Mouse (Mus musculus) spleen, adult 18-20 months (tissue): Measurements from ENCODE around the gene Os9.
A peak's percentile ranks its signal among the peaks of the same experiment; 100 is the strongest.
"Not testable (repeated sequence)": the region's sequence is repeated elsewhere in the genome, so short reads cannot be mapped to it uniquely, and the experiment has no call there.

Experiments
- DNase-seq, 2 experiments: peaks; one replicate each; pipeline ENCODE4 v3.0.0; 2022; ENCODE audit warnings: mixed read lengths in 2 of 2

Gene Os9

DNA sequence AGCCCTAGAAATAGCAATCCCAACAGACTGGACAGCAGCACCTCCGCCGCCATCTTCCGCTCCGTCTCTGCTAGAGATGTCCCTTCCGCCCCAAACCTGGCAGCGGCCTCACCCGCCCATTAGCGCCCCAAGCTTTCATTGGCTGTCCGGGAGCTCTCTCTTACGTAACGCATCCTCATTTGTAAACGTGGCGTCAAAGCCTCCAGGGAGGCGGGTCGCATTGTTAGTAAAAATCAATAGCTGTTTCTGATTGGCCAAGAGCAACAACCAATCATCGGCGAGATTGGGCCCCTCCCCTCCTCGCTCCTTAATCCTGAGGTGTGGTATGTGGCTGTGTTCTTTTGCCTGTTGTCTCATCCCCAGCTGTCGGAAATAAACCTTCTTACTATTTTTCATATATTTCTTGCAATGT lies at the start of gene Os9:
Gene Os9 (minus strand): TSS at position 66 of the 412 bp plus-strand sequence.
- DNase-seq = peak; percentile 89 to 90

DNA sequence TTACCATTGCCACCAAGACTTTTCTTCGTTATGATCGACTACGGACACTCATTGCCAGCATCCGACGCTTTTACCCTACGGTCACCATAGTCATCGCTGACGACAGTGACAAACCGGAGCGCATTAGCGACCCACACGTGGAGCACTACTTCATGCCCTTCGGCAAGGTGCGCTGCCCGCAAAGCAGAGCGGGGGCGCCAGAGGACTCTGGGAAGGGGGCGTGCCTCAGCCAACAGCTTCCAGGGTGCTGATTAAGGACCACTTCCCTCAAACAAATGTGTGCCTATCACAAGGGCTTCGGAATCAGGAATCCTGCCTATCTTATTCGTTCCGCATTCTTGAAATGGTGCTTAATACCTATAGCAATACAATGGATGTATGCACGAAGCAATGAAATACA lies 49.1 kb upstream of the Os9 start:
- no peak for DNase-seq

DNA sequence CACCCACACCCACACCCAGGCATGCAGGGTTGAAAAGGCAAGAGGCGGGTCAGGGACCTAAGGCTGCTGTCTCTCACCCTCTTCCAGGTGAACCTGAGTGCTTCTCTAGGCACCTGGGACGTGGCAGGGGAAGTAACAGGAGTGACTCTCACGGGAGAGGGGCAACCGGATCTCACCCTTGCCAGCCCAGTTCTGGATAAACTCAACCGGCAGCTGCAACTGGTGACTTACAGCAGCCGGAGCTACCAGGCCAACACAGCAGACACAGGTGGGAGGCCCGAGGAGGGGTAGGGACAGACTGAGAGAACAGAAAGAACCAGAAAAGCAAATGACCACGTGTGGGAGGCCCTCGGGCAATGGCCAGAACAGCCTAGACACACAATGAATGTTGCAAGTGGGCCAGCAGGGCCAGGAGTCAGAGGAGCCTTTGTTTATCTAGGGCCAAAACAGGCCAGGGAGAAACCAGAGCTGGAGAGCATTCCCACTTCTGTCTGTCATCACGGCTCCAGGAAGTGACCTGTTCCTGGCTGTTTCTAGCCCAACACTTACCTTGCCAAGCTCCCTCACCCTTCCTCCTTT lies 46.8 kb upstream of the Os9 start:
- DNase-seq = no peak

DNA sequence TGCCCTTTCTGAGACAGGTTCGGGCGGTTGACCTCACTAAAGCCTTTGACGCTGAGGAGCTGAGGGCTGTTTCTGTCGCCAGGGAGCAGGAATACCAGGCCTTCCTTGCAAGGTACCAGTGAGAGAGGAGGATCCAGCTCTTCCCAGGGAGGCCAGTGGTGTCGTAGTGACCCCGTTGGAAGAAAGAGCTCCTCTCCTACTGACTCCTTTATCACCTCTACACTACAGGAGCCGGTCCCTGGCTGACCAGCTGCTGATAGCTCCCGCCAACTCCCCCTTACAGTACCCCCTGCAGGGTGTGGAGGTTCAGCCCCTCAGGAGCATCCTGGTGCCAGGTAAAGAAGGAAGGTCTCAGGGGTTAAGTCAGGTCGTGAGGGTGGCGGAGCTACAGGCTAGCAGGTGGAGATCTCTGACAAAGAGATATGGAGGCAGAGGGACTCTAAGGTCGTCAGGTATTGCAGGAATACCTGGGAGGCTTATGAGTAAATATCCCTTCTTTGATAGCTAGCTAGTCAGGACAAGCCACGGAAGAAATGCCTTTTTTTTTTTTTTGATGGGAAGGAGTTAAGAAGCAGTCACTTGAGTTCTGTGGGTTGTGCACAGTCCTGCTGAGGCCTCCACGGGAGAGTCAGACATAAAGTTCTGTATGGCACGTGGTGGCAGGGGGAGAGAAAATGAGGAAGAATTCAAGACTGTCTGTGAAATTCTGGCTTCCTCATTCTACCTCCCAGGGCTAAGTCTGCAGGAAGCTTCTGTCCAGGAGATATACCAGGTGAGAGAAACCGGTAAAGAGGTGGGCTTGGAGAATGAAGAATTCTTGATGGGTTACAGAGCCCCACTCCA lies 46.1 kb upstream of the Os9 start:
- DNase-seq = no peak

DNA sequence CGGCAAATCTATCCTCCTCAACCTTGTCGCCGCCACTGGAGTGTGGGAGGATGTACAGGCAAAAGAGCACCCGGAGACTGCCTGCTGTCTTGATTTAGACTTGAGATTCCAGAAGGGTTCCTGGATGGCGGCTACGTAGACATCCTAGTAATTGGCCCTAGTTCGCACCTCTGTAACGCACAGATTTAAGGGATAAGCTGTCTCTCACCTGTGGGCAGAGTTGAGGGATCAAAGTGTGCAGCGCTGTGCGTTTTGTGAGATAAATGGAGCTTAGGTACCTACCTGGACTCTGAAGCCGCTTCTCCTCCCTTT lies 45.4 kb upstream of the Os9 start:
- DNase-seq = no peak

DNA sequence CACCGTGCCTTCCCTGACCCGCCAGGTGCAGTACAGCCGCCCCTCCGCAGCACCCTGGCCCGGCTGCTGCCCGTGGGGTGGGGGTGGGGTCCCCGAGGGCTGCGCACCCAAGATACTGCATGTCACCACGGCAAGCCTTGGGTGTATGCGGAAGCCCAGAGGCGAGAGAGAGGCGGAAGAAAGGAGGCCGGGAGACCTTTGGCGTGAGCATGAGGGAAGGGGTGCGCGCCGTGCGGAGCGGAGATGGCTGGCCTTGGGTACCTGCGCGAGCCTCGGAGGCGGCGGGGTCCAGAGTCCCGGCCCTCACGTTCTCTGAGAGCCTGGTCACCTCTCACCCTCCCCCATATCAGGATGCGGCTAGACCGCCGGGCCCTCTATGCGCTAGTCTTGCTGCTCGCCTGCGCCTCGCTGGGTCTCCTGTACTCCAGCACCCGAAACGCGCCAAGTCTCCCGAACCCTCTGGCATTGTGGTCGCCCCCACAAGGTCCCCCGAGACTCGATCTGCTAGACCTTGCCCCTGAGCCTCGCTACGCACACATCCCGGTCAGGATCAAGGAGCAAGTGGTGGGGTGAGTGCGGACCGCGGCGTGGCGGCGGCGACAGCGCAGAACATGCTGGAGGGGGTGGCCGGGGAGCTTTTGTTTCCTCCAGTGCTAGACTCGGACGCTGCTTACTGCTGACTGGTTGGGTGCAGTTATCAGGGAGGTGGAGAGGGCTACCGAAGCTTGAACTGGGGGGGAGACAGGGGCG lies 44.9 kb upstream of the Os9 start:
- peak; percentile 72 to 74 for DNase-seq

DNA sequence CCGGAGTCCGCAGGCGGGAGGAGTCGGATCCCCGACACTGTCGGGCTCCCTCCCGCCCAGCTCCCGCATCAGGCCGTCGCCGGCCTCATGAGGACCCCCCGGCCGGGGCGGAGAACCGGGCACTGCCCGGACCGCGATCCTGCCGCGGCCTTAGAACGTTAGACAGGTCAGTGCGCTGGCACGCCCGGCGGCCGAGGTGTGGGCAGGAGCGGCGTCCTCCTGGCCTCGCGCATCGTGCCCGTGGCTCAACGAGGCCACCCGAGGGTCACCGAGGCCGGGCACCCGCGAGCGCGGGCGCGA lies 44.4 kb upstream of the Os9 start:
- DNase-seq = no peak

DNA sequence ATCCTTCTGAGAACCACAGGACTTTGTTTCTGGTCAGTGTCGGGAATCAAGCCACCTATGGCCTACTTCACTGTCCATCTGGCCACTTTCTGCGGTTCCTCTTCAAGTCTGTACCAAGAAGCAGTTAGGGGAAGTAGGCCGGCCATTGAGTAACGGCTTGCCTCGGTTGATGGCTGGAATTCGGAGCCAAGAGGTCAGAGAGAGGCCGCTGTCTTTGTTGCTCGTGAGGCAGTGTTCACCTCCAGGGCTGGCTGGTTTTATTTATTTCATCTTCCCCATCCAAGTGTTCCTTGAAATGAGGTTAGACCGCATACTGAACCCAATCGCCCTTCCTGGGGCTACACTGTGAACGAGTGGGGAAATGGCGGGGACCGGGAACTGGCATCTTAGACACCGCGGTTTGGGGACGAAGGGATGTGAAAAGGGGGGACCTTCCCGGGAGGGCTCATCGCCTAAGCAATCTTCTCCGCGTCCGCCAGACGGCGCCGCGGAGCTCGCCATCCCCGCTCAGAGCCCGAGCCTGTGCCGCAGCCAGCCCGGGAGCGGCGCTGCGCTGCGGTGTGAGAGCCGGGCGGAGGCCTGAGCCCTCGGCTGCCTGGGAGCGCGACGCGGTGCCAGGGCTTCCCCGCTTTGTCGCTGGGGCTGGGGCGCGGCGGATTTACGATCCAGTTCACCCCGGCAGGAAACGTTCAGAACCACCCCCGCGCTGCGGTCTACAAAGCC lies 43.9 kb upstream of the Os9 start, which contains the start of gene B4galnt1:
Gene B4galnt1 (plus strand): TSS at position 595 of the 723 bp plus-strand sequence.
- DNase-seq = peak; percentile 88 to 89

DNA sequence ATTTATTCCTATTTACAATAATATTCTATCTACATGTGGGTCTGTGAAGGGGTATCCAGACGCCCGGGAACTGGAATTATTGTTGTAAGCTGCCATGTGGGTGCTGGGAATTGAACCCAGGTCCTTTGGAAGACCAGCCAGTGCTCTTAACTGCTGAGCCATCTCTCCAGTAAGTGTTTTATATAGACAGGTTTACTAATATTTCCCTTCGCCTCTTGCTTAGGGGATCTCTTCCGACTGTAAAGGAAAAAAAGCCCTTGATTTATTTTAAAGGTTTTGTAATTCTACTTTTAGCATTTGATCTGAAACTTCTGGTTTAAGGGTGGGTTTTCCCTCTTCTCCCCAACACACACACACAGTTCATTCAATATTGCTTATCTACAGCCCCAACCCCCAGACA lies 43.3 kb upstream of the Os9 start:
- DNase-seq = no peak

DNA sequence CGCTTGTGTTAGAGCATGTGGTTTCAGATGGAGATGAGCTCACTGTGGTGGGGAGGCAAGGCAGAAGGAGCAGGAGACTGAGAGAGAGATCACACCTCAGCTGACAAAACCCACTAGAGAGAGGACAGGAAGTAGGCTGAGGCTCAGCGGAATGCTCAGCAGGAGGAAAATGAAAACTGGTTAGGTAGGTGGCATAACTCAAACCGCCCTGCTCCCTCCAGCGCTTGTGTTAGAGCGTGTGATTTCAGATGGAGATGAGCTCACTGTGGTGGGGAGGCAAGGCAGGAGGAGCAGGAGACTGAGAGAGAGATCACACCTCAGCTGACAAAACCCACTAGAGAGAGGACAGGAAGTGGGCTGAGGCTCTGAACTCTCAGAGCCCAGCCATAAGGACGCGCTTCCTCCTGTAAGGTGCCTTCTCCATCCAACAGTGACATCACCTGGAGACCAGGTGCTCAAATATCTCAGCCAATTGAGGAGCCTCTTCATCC lies 41.9 kb upstream of the Os9 start:
- DNase-seq = peak in 1 of 2 experiments; percentile 30

DNA sequence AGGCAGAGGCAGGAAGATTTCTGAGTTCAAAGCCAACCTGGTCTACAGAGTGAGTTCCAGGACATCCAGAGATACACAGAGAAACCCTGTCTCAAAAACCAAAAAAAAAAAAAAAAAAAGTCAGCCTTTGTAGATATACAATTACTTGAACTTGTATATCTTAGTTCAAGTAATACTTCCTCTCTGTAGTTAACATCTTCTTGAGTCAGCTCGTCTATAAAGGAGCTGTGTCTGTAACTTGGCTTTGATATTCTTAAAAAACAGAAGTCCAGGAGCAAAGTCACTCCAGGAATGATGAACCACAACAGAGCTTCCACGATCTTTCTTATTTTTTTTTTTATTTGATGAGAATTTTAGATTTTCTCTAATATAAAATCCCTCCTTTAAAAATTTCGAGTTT lies 39.8 kb upstream of the Os9 start:
- no peak for DNase-seq

DNA sequence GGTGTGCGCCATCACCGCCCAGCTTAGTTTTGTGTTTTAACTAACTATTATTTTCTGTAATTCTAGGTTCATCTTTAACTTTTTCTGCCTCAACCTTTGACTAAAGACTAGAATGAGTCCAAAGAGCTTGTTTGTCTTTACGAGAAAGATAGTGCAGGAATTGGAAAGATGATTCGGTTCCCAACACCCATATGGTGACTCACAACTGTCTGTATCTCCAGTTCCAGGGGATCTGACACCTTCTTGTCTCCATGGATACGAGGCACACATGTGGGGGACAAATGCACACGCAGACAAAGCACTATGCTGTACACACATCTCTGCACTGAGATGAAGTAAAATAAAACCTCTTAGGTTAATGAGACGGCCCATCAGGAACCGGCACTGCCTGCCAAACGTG lies 39.1 kb upstream of the Os9 start:
- no peak for DNase-seq

DNA sequence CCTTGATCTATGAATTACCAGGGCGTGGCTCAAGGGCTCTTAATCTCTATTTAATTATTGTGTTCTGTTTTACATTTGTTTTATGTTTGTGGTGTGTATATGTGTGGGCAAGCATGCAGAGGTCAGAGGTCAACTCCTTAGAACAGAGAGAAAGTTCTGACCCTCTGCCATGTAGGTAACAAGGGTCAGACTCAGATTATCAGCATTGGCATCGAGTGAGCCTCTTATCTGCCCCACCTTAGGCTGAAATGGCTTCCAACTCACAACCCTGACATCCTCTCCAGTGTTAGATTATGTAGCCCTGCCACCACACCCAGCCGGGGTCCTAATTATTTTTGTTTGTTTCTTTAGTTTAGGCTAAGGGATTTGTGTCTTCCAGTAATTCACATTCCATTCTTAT lies 37.5 kb upstream of the Os9 start:
- DNase-seq = no peak

DNA sequence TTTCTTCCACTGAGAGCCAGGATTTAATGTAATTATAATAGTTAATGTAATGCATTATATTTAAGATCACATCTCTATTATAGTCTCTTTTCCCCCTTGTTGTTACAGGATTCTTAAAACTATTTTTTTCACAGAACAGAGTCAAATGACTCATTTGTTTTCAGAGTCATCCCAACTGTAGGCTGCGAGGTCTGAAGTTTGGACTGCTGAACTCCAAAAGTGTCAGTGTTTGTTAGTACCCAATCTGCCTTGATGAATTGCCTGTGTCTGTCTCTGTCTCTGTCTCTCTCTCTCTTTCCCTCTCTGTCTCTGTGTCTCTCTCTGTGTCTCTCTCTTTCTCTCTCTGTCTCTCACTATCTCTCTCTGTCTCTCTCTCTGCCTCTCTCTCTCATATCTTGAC lies 35.6 kb upstream of the Os9 start:
- no peak for DNase-seq

DNA sequence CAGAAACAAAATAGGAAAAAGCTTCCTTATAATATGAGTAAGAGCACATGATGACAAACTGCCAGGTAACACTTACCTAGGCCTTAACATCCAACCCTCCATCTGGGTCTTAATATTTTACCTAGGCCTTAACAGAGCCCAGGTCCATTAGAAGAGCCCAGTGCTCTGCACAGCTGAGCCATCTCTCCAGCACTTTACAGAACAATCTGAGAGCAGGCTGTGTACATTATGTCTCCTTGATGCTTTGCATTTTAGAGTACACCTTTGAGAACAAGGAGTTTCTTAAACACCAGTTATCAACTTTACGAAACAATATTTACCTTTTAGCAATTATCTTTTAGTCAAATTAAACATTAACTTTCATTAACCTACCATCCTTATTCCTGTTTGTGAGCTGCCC lies 35.2 kb upstream of the Os9 start:
- DNase-seq = no peak

DNA sequence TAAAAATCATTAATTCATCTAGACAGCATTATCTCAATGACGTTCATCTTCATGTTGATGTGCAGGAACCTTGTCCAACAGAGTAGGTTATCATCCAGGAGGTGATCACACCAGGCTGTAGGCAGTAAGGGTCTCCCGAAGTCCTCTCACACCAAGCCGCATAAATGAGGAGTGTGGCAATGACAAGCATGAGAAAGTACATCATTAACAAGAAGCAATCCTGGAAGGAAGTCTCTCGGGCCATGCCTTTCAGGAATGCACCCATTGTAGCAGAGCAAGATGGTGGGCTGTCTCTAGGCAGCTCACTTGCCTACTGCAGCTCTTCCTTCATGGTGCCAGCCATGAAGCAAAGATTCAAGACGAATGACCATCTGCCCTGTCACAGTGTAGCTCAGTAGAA lies 33.7 kb upstream of the Os9 start:
- no peak for DNase-seq

DNA sequence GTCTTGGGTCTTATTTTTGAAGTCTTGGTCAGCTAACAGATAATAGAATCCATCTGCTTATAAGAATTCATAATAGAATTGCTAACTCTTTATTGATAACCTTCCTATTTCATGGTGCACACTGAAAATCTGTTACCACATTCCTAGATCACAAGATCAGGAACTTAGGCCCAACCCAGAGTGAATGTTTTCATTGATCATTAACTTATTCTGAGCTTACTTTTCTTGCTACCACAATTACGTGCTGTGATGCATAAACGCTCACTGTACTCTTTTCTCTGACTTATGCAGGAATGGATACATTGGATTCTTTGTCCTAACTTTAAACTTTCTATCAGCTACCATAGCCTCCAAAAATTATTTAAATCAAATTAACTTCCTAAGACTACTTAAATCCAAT lies 33.3 kb upstream of the Os9 start:
- no peak for DNase-seq

DNA sequence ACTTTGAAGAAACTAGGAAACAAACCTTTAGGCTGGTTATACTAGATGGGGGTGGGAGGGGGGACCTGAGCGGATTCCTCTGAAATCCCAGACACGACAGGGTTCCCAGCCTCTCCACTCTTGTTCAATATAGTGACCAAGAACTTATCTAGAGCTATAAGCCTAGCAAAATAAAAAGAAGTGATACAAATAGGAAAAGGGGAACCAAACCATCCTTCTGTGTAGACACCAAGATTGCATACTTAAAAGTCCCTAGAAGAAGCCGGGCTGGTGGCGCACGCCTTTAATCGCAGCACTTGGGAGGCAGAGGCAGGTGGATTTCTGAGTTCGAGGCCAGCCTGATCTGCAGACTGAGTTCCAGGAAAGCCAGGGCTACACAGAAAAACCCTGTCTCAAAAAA lies 32.4 kb upstream of the Os9 start:
- DNase-seq = no peak

DNA sequence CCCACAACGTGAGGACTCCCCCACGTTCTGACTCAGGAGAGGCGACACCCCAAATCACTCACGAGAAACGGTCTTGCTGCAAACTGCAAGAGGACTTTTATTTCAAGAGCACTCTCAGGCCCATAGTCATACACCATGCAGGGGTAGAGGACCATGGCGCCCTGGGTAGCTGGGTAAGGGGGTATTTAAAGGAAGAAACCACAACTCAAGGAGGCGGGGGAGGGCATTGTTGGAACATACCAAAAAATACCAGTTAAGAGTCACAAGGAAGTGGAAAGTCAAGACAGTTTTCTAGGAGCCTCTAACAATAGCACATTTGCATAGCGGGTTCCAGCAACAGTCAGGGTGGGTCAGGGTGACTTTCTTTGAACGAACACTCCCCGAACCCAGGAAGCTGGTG lies 31.6 kb upstream of the Os9 start:
- DNase-seq = not testable (repeated sequence)

DNA sequence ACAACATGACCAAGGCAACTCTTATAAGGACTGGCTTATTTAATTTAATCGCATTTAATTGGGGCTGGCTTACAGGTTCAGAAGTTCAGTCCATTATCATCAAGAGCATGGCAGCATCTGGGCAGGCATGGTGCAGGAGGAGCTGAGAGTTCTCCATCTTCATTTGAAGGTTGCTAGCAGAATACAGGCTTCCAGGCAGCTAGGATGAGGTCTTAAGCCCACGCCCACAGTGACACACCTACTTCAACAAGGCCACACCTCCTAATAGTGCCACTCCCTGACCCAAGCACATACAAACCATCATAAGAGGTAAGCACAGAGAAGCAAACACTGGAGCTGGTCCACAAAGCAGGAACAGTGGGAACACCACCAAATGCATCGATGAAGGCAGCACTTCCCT lies 30.3 kb upstream of the Os9 start:
- DNase-seq = not testable (repeated sequence)

DNA sequence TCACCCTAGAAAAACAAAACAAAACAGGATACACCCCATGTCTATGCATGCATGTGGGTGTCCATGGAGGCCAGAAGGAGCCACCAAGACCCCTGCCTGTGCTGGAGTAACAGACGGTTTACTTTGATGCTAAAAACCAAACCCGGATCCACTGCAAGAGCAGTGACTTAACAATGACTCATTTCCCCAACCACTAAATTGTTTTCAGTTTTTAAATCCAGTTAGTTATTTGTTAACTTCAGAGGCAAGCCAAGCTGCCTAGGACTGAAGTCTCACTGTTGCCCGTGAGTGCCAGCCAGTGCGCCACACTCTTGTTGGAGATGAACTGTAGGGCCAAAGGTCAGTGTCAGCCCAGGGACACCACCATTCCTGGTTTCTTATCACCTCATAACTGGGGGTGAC lies 29.5 kb upstream of the Os9 start:
- DNase-seq = no peak

DNA sequence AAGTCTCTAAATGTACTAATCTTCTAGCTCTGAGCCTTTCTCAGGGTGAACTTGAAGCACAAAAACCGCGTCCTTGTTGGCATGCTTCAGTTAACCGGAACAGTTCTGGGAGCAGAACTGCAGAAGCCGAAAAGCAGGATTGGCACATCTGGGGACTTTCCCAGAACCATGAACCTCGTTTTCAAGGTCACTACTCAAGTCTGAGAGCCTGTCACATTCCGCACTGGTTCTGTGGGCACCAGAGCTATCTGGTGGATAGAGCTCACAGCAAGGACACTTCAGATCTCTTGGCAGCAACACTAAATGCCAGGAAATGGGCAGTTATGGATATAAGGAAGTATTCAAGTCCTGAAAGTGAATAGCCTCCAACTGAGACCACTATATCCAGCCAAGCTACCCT lies 26.2 kb upstream of the Os9 start:
- no peak for DNase-seq

DNA sequence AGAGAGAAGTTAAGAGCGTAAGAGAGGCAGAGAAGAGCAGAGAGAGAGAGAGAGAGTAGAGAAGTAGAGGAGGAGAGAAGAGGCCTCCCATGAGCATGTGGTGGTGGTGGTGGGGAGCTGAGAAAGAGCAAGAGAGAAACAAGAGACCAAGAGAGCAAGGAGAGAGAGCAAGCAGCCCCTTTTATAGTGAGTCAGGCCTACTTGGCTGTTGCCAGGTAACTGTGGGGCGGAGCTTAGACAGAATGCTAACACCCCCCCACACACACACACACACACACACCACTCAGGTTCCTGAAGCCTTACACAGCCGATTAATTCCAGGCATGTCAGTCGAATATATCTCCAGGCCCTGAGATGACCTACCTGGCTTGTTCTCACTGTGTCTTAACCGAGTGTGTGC lies 24.4 kb upstream of the Os9 start:
- DNase-seq = no peak

DNA sequence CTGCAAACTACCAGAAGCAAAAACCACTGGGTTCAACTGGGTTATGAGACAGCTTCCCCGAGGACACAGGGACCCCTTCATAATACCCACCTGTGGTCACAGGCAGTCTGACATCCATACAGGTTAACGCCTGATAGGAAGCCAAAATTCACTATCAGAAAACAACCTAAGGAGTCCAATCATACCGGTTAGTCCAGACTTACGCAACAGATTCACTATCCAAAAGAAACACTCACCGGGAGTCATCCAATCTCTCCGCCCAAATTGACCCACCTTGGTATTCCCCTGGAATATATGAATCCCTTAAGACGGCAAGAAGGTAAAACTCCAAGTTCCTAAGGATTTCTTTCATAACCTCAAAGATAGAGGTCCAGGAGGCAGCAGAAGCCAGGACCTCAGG lies 23.6 kb upstream of the Os9 start:
- DNase-seq = no peak
